Mouse (Mus musculus) stomach, postnatal 0 days (tissue): ENCODE data around the gene Camsap3. TPM values are rescaled to one million over a fixed set of nuclear protein-coding genes. Genes with fewer than 3 reads are reported as not detected.

Source experiments
- ATAC-seq: fragments of 200-750 bp; cut with Nextera tagmentation; 2 replicates; pipeline ENCODE4 v1.8.0; 2017; ENCODE audit not compliant: low FRiP score, low TSS enrichment
- DNase-seq: peaks from one replicate; pipeline ENCODE4 v3.0.0-alpha.2; 2016; ENCODE audit warnings: low spot score
- H3K27ac ChIP-seq: fragments of 300-500 bp; sonication (generic); replicated peaks from 2 replicates; pipeline ENCODE4 v1.5.1; 2014; ENCODE audit warnings: mild to moderate bottlenecking, control low read depth
- H3K27me3 ChIP-seq: fragments of 300-500 bp; sonication (generic); 2 replicates; pipeline ENCODE4 v1.6.1; 2014; ENCODE audit warnings: low read length; ENCODE audit not compliant: control insufficient read depth, insufficient read depth
- H3K36me3 ChIP-seq: fragments of 300-500 bp; sonication (generic); 2 replicates; pipeline ENCODE4 v1.6.1; 2014; ENCODE audit warnings: low read length, mixed read lengths; ENCODE audit not compliant: control insufficient read depth, insufficient read depth
- H3K4me1 ChIP-seq: fragments of 300-500 bp; sonication (generic); replicated peaks from 2 replicates; pipeline ENCODE4 v1.6.1; 2014; ENCODE audit warnings: antibody characterized with exemption; ENCODE audit not compliant: control insufficient read depth, insufficient read depth
- H3K4me2 ChIP-seq: fragments of 300-500 bp; sonication (generic); replicated peaks from 2 replicates; pipeline ENCODE4 v1.6.1; 2014; ENCODE audit warnings: low read depth, mild to moderate bottlenecking, control low read depth, moderate library complexity
- H3K4me3 ChIP-seq: fragments of 300-500 bp; sonication (generic); 2 replicates; pipeline ENCODE4 v1.5.1; 2014; ENCODE audit warnings: low read depth, low read length, control low read depth
- H3K9ac ChIP-seq: fragments of 300-500 bp; sonication (generic); 2 replicates; pipeline ENCODE4 v1.6.1; 2014; ENCODE audit warnings: mild to moderate bottlenecking, low read length, control low read depth, mixed read lengths
- H3K9me3 ChIP-seq: fragments of 300-500 bp; sonication (generic); 2 replicates; pipeline ENCODE4 v1.6.1; 2016; ENCODE audit warnings: low read length; ENCODE audit not compliant: control insufficient read depth
- CTCF ChIP-seq: IDR thresholded peaks from 2 replicates; pipeline ENCODE4 v1.5.1; 2016; ENCODE audit warnings: antibody characterized with exemption, low read depth, mild to moderate bottlenecking, moderate library complexity
- EP300 ChIP-seq: optimal IDR thresholded peaks from 2 replicates; pipeline ENCODE3; 2016; ENCODE audit warnings: antibody characterized with exemption
- WGBS: fragments of 180-500 bp; shearing (Covaris S2); extraction: QIAGEN DNeasy Blood & Tissue Kit; methylation state at CpG from one replicate; pipeline ENCODE4 v1.1.7; 2014; 5-methylcytosine and 5-hydroxymethylcytosine counted together
- polyA plus RNA-seq: library from polyadenylated mRNA; unstranded; fragments of >200 nt; fragmentation: Nextera tagmentation; extraction: Ambion mirVana; gene quantifications from 2 replicates; pipeline ENCODE4 v1.2.1, GENCODE M21; 2015

Gene Camsap3
- polyA plus RNA-seq, 1 experiment from 2014 or later, result 14.2 TPM

DNA sequence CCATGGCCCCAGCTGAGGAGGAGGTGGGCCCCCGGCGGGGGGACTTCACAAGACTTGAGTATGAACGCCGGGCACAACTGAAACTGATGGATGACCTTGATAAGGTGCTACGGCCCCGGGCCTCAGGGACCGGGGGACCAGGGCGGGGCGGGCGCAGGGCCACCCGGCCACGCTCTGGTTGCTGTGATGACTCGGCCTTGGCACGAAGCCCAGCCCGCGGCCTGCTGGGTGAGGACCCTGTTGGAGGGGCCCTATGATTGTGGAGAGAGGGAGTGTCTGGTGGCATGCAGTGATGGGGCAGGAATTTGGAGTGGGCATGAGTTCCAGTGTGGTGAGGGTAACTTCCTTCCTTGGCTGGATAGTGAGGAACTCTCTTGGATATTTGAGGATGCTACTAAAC is 19.5 kb downstream of the Camsap3 start:
- H3K4me2 ChIP-seq, result no peak overlapping the region
- H3K4me3 ChIP-seq, result no peak overlapping the region
- WGBS, result 45% methylated on average over 16 of the region's 16 CpGs
- DNase-seq (no peak), ATAC-seq (0 out of 2 replicates have a peak, but pooled peaks have one; percentile 24)
- no peak overlapping the region for H3K27ac ChIP-seq
- no peak overlapping the region for H3K9ac ChIP-seq
- H3K4me1 ChIP-seq, result no peaks in the 10 kb centered on the region
- peaks cover 8% of the 10 kb centered on the region for H3K36me3 ChIP-seq
- no peak for TF ChIP-seq EP300
- no peak for TF ChIP-seq CTCF
- no peaks in the 10 kb centered on the region for H3K9me3 ChIP-seq
- no peaks in the 10 kb centered on the region for H3K27me3 ChIP-seq

DNA sequence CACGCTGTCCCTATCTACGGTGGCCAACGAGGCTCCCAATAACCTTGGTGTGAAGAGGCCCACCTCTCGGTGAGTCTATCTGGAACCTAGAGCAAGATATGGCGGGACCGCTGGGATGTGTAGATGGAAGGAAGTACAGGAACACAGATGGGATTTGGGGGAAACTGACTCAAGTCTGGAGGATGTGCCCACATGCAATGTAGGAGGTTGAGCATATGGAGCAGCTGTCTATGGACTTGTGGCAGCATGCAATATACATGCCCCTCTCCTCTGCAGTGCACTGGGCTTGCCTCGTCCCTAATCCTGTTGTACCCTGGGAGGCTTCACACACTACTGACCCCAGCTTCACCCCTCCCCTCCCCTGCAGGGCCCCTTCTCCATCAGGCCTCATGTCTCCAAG is 20.7 kb downstream of the Camsap3 start:
- H3K9me3 ChIP-seq, result no peaks in the 10 kb centered on the region
- ATAC-seq, result no peak
- WGBS, result 94% methylated on average over 6 of the region's 7 CpGs
- no peak for DNase-seq
- H3K4me3 ChIP-seq, result no peak overlapping the region
- TF ChIP-seq CTCF, result no peak
- no peak for TF ChIP-seq EP300
- H3K4me1 ChIP-seq, result no peaks in the 10 kb centered on the region
- H3K27me3 ChIP-seq, result no peaks in the 10 kb centered on the region
- 0 out of 2 replicates have a peak overlapping the region, but pooled peaks have one; percentile 8 for H3K27ac ChIP-seq
- H3K4me2 ChIP-seq, result no peak overlapping the region
- no peak overlapping the region for H3K9ac ChIP-seq
- H3K36me3 ChIP-seq, result peaks cover 11% of the 10 kb centered on the region

DNA sequence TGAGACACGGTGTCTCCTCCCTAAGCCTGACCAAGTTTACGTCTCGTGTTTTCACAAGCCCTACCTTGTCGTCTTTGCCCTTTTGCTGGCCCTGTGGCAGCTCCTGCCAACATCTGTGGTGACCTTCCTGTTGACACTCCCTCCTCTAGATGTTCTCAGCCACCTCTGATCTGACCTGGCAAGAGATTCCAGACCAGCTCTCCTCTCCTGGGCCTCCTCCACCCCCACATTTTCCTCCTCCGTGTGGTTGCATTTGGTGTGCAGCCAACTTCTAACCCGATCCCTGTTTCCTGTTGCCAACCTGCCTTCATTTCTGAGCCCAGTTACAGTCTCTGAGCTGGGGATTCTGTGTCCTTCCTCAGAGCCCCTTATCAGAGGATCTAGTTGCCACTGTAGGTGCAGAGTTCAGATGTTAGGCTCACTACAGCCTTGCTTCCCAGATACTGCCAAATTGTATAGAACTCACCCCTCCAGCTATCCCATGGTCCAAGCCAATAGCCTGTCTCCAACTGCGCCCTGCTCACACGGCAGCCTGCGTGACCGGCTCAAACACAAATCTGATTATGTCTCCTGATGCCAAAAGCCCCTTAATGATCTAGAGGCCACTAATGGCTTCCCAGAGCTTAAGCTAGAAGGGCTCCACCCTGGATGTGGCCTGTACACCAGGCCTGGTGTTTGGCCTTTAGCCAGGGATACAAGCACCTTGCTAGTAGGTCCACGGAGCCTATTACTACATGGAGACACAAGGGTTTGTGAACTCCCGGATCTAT is 22.1 kb downstream of the Camsap3 start:
- Histone ChIP-seq H3K36me3 (peaks cover 20% of the 10 kb centered on the region), H3K9ac (no peak overlapping the region), H3K4me3 (no peak overlapping the region), H3K9me3 (no peaks in the 10 kb centered on the region), H3K27me3 (no peaks in the 10 kb centered on the region), H3K27ac (peak overlapping the region; percentile 42), H3K4me2 (no peak overlapping the region), H3K4me1 (no peaks in the 10 kb centered on the region)
- WGBS, result 56% methylated on average over 12 of the region's 12 CpGs
- DNase-seq, result no peak
- ATAC-seq, result peak; percentile 19
- TF ChIP-seq EP300, result no peak
- TF ChIP-seq CTCF, result no peak

DNA sequence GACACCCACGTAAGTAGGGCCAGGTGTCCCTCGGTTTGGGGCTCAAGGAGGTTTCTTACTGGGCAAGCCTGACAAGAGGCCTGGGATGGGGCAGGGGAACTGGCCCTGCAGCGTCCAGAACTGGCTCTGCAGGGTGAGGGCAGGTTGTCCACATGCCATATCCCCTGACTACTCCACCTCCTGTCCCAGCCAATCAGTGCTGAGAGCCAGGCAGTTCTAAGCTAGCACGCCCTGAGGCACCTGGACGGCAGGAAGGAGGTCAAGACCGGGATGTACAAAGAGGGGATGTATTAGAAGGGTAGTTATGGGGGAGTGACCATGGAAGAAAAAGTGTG is 22.7 kb downstream of the Camsap3 start:
- no peaks in the 10 kb centered on the region for H3K4me1 ChIP-seq
- H3K27me3 ChIP-seq, result no peaks in the 10 kb centered on the region
- H3K4me3 ChIP-seq, result no peak overlapping the region
- TF ChIP-seq EP300, result no peak
- no peak for TF ChIP-seq CTCF
- WGBS, result 67% methylated on average over 6 of the region's 6 CpGs
- H3K4me2 ChIP-seq, result no peak overlapping the region
- no peak overlapping the region for H3K9ac ChIP-seq
- DNase-seq, result peak; percentile 48
- no peaks in the 10 kb centered on the region for H3K9me3 ChIP-seq
- ATAC-seq, result peak; percentile 49
- H3K27ac ChIP-seq, result peak overlapping the region; percentile 42
- H3K36me3 ChIP-seq, result peaks cover 23% of the 10 kb centered on the region

DNA sequence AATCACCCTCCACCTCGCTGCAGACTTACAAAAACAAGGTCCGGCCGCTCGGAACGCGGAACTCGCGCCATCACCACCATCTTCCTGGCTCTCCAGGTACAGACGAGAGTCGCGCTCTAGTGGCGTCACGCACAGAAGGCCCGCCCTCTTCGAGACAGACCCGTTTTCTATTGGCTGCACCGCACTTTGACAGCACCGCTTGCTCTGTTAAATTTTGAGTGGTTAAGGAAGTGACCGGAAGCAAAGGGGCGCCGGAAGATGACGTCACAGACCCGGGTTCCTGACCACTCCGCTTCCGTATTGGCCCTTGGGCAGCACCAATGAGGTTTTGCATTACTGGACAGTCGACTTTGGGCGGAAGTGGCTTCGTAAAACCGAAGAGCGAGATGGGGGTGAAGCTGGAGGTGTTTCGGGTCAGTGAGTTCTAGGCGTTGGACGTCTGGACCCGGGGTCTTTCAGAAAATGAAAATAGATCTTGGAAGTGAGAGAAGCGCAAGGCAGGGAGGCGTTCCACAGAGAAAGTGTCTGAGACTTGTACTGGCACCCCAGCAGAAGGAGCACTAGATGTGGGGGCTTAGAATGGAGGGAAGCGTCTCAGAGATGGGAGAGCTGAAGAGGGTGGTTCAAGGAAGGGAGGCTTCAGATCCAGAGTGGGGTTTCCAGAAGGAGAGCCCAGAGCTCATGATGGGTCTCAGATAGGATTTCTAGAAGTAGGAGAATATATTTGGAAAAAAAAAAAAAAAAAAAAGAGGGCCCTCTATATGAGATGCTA is 34.3 kb downstream of the Camsap3 start, which contains the start of the genes Xab2 and Pet100:
Gene Xab2, minus strand, starts transcription at position 118 of the 772 bp plus-strand sequence.
Gene Pet100, plus strand, starts transcription at position 350 of the 772 bp plus-strand sequence.
- peak; percentile 100 for DNase-seq
- peak within 1 kb of the TSS; percentile 78 for H3K9ac ChIP-seq
- TF ChIP-seq EP300 (no peak), CTCF (no peak)
- peak within 1 kb of the TSS; percentile 70 for H3K4me3 ChIP-seq
- under 1% methylated on average over 37 of the region's 37 CpGs for WGBS
- peaks cover 17% of the 10 kb centered on the region for H3K36me3 ChIP-seq
- H3K4me1 ChIP-seq, result no peaks in the 10 kb centered on the region
- H3K27ac ChIP-seq, result 0 out of 2 replicates have a peak within 1 kb of the TSS, but pooled peaks have one; percentile 3
- no peaks in the 10 kb centered on the region for H3K9me3 ChIP-seq
- peak; percentile 98 for ATAC-seq
- no peaks in the 10 kb centered on the region for H3K27me3 ChIP-seq
- H3K4me2 ChIP-seq, result peak within 1 kb of the TSS; percentile 78

DNA sequence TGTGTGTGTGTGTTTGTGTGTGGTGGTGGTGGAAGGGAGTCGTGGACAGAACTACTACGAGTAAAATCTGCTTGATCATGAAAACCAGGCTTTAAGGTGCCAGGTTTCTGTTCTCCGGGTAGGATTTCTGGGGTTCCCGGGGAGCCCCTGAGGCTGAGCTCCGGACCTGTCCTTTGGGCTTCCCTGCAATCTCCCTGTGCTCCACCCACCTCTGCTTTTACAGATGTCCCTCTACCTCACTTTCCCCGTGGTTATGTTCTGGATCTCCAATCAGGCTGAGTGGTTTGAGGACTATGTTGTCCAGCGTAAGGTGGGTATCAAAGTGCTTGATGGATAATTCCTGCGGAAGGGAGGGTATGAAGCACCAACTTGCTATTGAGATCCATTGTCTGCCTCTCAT is 35.0 kb downstream of the Camsap3 start:
- no peak for TF ChIP-seq CTCF
- 65% methylated on average over 8 of the region's 8 CpGs for WGBS
- Histone ChIP-seq H3K4me1 (no peaks in the 10 kb centered on the region), H3K27me3 (no peaks in the 10 kb centered on the region), H3K4me3 (no peak overlapping the region), H3K4me2 (peak overlapping the region; percentile 78), H3K36me3 (peaks cover 12% of the 10 kb centered on the region), H3K27ac (no peak overlapping the region), H3K9me3 (no peaks in the 10 kb centered on the region), H3K9ac (no peak overlapping the region)
- no peak for DNase-seq
- ATAC-seq, result no peak
